Mouse (Mus musculus) heart, adult 11 months (tissue): ENCODE data around the gene Prmt2.

ENCODE experiments used
- DNase-seq: peaks from one replicate; pipeline ENCODE4 v3.0.0; 2022

Prmt2 gene

GRCm38 (mm10) chr10:76237341-76238225 lies at the start of gene Prmt2:
Gene Prmt2 (minus strand): TSS chr10:76237865.
- DNase-seq = peak; percentile 99

GRCm38 (mm10) chr10:76278541-76279097 lies 41.0 kb upstream of the Prmt2 start:
- no peak for DNase-seq

- no peak for DNase-seq
Observed at GRCm38 (mm10) chr10:76275256-76275655, 37.6 kb upstream of the Prmt2 start.

- no peak for DNase-seq
Observed at GRCm38 (mm10) chr10:76271238-76271637, 33.6 kb upstream of the Prmt2 start.

- no peak for DNase-seq
Observed at GRCm38 (mm10) chr10:76262431-76262830, 24.8 kb upstream of the Prmt2 start.

- DNase-seq = no peak
Observed at GRCm38 (mm10) chr10:76261447-76261846, 23.8 kb upstream of the Prmt2 start.

- no peak for DNase-seq
Observed at GRCm38 (mm10) chr10:76260358-76261059, 22.8 kb upstream of the Prmt2 start.

GRCm38 (mm10) chr10:76259566-76260232 lies 22.0 kb upstream of the Prmt2 start:
- peak; percentile 93 for DNase-seq

GRCm38 (mm10) chr10:76257719-76258390 lies 20.2 kb upstream of the Prmt2 start:
- peak; percentile 99 for DNase-seq

GRCm38 (mm10) chr10:76257231-76257630 lies 19.6 kb upstream of the Prmt2 start:
- DNase-seq = peak; percentile 64

- DNase-seq = peak; percentile 81
Observed at GRCm38 (mm10) chr10:76255617-76256016, 18.0 kb upstream of the Prmt2 start.

- peak; percentile 91 for DNase-seq
Observed at GRCm38 (mm10) chr10:76253536-76253935, 15.9 kb upstream of the Prmt2 start, which contains the start of gene S100b. Gene S100b (plus strand): TSS chr10:76253853.

GRCm38 (mm10) chr10:76253079-76253478 lies 15.4 kb upstream of the Prmt2 start:
- DNase-seq = no peak

GRCm38 (mm10) chr10:76250870-76251269 lies 13.2 kb upstream of the Prmt2 start:
- peak; percentile 61 for DNase-seq

- DNase-seq = peak; percentile 74
Observed at GRCm38 (mm10) chr10:76248647-76248968, 10.9 kb upstream of the Prmt2 start.

GRCm38 (mm10) chr10:76247960-76248646 lies 10.4 kb upstream of the Prmt2 start:
- peak; percentile 71 for DNase-seq

GRCm38 (mm10) chr10:76246601-76247000 lies 8.9 kb upstream of the Prmt2 start:
- peak; percentile 70 for DNase-seq

- DNase-seq = peak; percentile 76
Observed at GRCm38 (mm10) chr10:76245106-76245505, 7.4 kb upstream of the Prmt2 start.

- DNase-seq = no peak
Observed at GRCm38 (mm10) chr10:76239401-76239800, 1.7 kb upstream of the Prmt2 start.

GRCm38 (mm10) chr10:76229627-76230026 lies 8.0 kb downstream of the Prmt2 start:
- peak; percentile 75 for DNase-seq

- peak; percentile 49 for DNase-seq
Observed at GRCm38 (mm10) chr10:76225944-76226343, 11.7 kb downstream of the Prmt2 start.

- peak; percentile 79 for DNase-seq
Observed at GRCm38 (mm10) chr10:76218240-76218639, 19.4 kb downstream of the Prmt2 start.
